Mouse (Mus musculus) adrenal gland, postnatal 10 days (tissue): ENCODE measurements around the gene Pkmyt1. TPM values are rescaled to one million over a fixed set of nuclear protein-coding genes. Genes with fewer than 3 reads are reported as not detected.

Experiments
- total RNA-seq, 2 experiments: library from RNA; stranded (reverse); gene quantifications; 2 replicates each; pipeline ENCODE4 v1.2.3; 2021

Pkmyt1 gene
- total RNA-seq, 2 experiments from 2014 or later = 9.1 to 12.8 TPM

Other genes starting within 250 kb of the Pkmyt1 start
- not detected for gene Vmn2r117, start 246.6 kb upstream of the Pkmyt1 start, total RNA-seq
- gene Zfp213, start 162.1 kb upstream of the Pkmyt1 start, total RNA-seq = 1 to 10 TPM; 7.9 to 8.0 TPM
- 10 to 100 TPM; 10.6 to 12.5 TPM for gene Zfp13, start 126.8 kb upstream of the Pkmyt1 start, total RNA-seq
- not detected for gene Zscan10, start 125.5 kb upstream of the Pkmyt1 start, total RNA-seq
- under 1 TPM; 0.54 to 1.00 TPM for gene Mmp25, start 81.1 kb upstream of the Pkmyt1 start, total RNA-seq
- not detected for gene Bicdl2, start 65.8 kb upstream of the Pkmyt1 start, total RNA-seq
- gene Hcfc1r1, start 52.7 kb upstream of the Pkmyt1 start, total RNA-seq = 100 to 1,000 TPM; 136 to 169 TPM
- gene Thoc6, start 52.5 kb upstream of the Pkmyt1 start, total RNA-seq = 10 to 100 TPM; 25.6 to 28.0 TPM
- 10 to 100 TPM; 40.4 to 80.3 TPM for gene Tnfrsf12a, start 48.9 kb upstream of the Pkmyt1 start, total RNA-seq
- under 1 TPM in 1 of 2 experiments, not detected in 1; 0.75 TPM for gene Cldn6, start 47.1 kb upstream of the Pkmyt1 start, total RNA-seq
- not detected for gene Cldn9, start 42.3 kb upstream of the Pkmyt1 start, total RNA-seq
- 1 to 10 TPM in 1 of 2 experiments, under 1 TPM in 1; 0.67 to 1.1 TPM for gene 1520401A03Rik, start 3.6 kb upstream of the Pkmyt1 start, total RNA-seq
- 10 to 100 TPM; 12.6 to 14.9 TPM for gene Paqr4, start 14.5 kb downstream of the Pkmyt1 start, total RNA-seq
- gene Kremen2, start 19.5 kb downstream of the Pkmyt1 start, total RNA-seq = not detected
- gene Flywch1, start 45.3 kb downstream of the Pkmyt1 start, total RNA-seq = 10 to 100 TPM; 43.9 to 49.0 TPM
- 1 to 10 TPM; 8.0 to 9.5 TPM for gene Flywch2, start 59.7 kb downstream of the Pkmyt1 start, total RNA-seq
- 100 to 1,000 TPM; 365 to 601 TPM for gene Srrm2, start 64.2 kb downstream of the Pkmyt1 start, total RNA-seq
- 100 to 1,000 TPM; 333 to 378 TPM for gene Elob, start 102.8 kb downstream of the Pkmyt1 start, total RNA-seq
- gene Prss33, start 109.7 kb downstream of the Pkmyt1 start, total RNA-seq = not detected
- gene Prss32, start 117.5 kb downstream of the Pkmyt1 start, total RNA-seq = not detected
- gene Prss41, start 117.8 kb downstream of the Pkmyt1 start, total RNA-seq = under 1 TPM; 0.21 to 0.58 TPM
- not detected for gene Prss21, start 141.7 kb downstream of the Pkmyt1 start, total RNA-seq
- gene Dcpp1, start 154.5 kb downstream of the Pkmyt1 start, total RNA-seq = not detected
- gene Dcpp2, start 154.5 kb downstream of the Pkmyt1 start, total RNA-seq = not detected
- not detected for gene Dcpp3, start 191.1 kb downstream of the Pkmyt1 start, total RNA-seq
- gene Sbp, start 215.3 kb downstream of the Pkmyt1 start, total RNA-seq = not detected
- gene Sbpl, start 228.9 kb downstream of the Pkmyt1 start, total RNA-seq = not detected